Mouse (Mus musculus): Measurements from ENCODE around the gene Mcee. TPM values are rescaled to one million over a fixed set of nuclear protein-coding genes. Genes with fewer than 3 reads are reported as not detected.

The Mcee gene
- polyA plus RNA-seq, 1 experiment from 2014 or later, result 51.3 TPM

DNA sequence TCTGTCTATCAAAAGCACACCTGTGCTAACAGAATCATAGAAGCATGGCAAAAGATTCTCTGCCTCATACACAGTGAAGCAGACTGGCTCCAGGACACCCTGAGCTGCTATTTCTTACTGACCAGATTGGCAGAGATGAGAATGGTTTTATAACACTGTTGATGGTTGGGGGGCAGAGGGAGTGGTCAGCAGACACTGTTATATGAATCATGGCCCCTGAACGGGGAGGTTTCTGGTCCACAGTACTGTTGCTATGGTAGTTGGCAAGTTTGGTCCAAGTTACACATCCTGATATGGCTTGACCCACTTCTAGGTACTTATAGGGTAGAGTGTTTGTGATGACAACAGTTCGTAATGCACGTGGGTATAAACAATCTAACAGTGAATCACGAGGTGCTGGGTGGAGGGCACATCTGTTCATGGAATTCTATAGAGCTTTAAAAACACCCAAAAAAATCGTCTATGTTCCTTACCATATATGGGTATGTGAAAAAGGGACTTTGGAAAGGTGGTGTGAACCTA, 59.5 kb downstream of the Mcee start:
- no peaks in the 10 kb centered on the region for H3K36me3 ChIP-seq (ENCODE audit: control insufficient read depth, insufficient read depth)
- no peak overlapping the region for H3K27ac ChIP-seq (ENCODE audit: low read length)
- H3K9ac ChIP-seq (ENCODE audit: low read depth, low read length), result no peak overlapping the region
- no peak overlapping the region for H3K4me2 ChIP-seq (ENCODE audit: low read depth, low read length)
- WGBS (ENCODE audit: insufficient replicate concordance), result 56% methylated on average over 5 of the region's 5 CpGs
- H3K4me1 ChIP-seq (ENCODE audit: control insufficient read depth, low read depth, low read length), result no peaks in the 10 kb centered on the region
- H3K4me3 ChIP-seq (ENCODE audit: low read depth, low read length), result no peak overlapping the region
- no peaks in the 10 kb centered on the region for H3K9me3 ChIP-seq (replicated peaks; ENCODE audit: control insufficient read depth, low read length)
- H3K27me3 ChIP-seq (ENCODE audit: control insufficient read depth, insufficient read depth, low read depth, low read length), result no peaks in the 10 kb centered on the region
- ATAC-seq (ENCODE audit: low read depth), result no peak

DNA sequence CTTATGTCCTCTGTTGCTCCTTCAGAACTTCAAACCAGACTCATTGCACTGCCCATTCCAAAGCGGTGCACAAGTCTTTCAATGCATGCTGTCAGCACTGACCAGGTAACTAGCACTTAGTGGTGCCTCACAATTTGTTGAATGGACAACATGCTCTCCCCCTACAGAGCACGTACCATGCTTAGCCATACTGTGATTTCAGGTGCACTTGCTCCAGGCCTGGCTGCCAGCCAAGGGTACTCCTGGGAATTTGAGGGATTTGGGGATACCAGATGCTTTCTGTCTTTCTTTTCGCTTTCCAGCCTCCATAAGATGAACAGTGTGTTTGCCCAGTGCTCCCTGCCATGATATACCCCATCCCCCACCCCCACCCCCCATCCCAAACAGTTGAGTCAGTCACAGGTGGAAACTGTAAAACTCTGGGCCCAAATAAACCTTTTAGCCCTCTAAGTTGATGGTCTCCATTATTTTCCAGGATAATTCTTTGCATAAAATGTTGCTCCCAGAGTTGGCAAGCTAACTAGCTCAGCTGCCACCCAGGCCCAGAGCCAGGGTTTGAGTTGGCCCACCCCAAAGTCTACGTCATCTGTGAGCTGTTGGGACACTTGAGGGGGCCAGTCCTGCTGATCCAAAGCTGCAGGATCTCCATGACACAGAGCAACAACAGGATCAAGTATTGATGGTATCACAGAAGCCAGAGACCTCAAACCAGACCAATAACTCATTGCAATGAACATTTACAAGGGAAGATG, 60.2 kb downstream of the Mcee start:
- WGBS (ENCODE audit: insufficient replicate concordance), result 56% methylated on average over 4 of the region's 4 CpGs
- no peak overlapping the region for H3K4me2 ChIP-seq (ENCODE audit: low read depth, low read length)
- no peaks in the 10 kb centered on the region for H3K27me3 ChIP-seq (ENCODE audit: control insufficient read depth, insufficient read depth, low read depth, low read length)
- H3K4me1 ChIP-seq (ENCODE audit: control insufficient read depth, low read depth, low read length), result no peaks in the 10 kb centered on the region
- no peak overlapping the region for H3K27ac ChIP-seq (ENCODE audit: low read length)
- no peaks in the 10 kb centered on the region for H3K9me3 ChIP-seq (replicated peaks; ENCODE audit: control insufficient read depth, low read length)
- H3K4me3 ChIP-seq (ENCODE audit: low read depth, low read length), result no peak overlapping the region
- ATAC-seq (ENCODE audit: low read depth), result no peak
- no peaks in the 10 kb centered on the region for H3K36me3 ChIP-seq (ENCODE audit: control insufficient read depth, insufficient read depth)
- H3K9ac ChIP-seq (ENCODE audit: low read depth, low read length), result no peak overlapping the region

GRCm38 (mm10) chr7:64456176-64456575, 63.8 kb downstream of the Mcee start:
- no peaks in the 10 kb centered on the region for H3K36me3 ChIP-seq (ENCODE audit: control insufficient read depth, insufficient read depth)
- no peak for ATAC-seq (ENCODE audit: low read depth)
- no peak overlapping the region for H3K27ac ChIP-seq (ENCODE audit: low read length)
- no peaks in the 10 kb centered on the region for H3K4me1 ChIP-seq (ENCODE audit: control insufficient read depth, low read depth, low read length)
- H3K9ac ChIP-seq (ENCODE audit: low read depth, low read length), result no peak overlapping the region
- H3K27me3 ChIP-seq (ENCODE audit: control insufficient read depth, insufficient read depth, low read depth, low read length), result no peaks in the 10 kb centered on the region
- no peak overlapping the region for H3K4me2 ChIP-seq (ENCODE audit: low read depth, low read length)
- H3K4me3 ChIP-seq (ENCODE audit: low read depth, low read length), result no peak overlapping the region
- WGBS (ENCODE audit: insufficient replicate concordance), result 65% methylated on average over 4 of the region's 4 CpGs
- H3K9me3 ChIP-seq (replicated peaks; ENCODE audit: control insufficient read depth, low read length), result no peaks in the 10 kb centered on the region

DNA sequence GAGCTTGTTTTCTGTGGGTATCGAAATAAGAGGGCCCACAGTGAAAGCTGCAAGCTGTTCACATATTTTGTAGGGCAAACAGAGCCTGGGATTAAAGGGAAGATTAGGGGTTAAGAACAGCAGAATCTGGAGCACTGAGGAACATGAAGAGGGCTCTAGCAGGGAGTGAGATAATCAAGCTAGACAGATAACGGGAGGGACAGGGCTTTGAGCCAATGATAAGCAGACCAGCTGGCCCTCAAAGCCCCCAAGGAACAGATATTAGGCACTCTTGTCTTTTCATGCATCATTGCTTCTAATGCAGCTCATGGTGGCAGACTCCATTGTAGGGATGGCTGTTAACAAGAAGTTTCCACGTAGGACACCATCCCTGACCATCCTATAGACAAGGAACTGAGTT, 64.3 kb downstream of the Mcee start:
- 52% methylated on average over 3 of the region's 3 CpGs for WGBS (ENCODE audit: insufficient replicate concordance)
- no peaks in the 10 kb centered on the region for H3K27me3 ChIP-seq (ENCODE audit: control insufficient read depth, insufficient read depth, low read depth, low read length)
- H3K36me3 ChIP-seq (ENCODE audit: control insufficient read depth, insufficient read depth), result no peaks in the 10 kb centered on the region
- H3K4me2 ChIP-seq (ENCODE audit: low read depth, low read length), result no peak overlapping the region
- H3K9me3 ChIP-seq (replicated peaks; ENCODE audit: control insufficient read depth, low read length), result no peaks in the 10 kb centered on the region
- H3K27ac ChIP-seq (ENCODE audit: low read length), result no peak overlapping the region
- ATAC-seq (ENCODE audit: low read depth), result no peak
- no peak overlapping the region for H3K9ac ChIP-seq (ENCODE audit: low read depth, low read length)
- H3K4me3 ChIP-seq (ENCODE audit: low read depth, low read length), result no peak overlapping the region
- H3K4me1 ChIP-seq (ENCODE audit: control insufficient read depth, low read depth, low read length), result no peaks in the 10 kb centered on the region

- H3K4me2 ChIP-seq (ENCODE audit: low read depth, low read length), result no peak overlapping the region
- no peaks in the 10 kb centered on the region for H3K36me3 ChIP-seq (ENCODE audit: control insufficient read depth, insufficient read depth)
- no peaks in the 10 kb centered on the region for H3K27me3 ChIP-seq (ENCODE audit: control insufficient read depth, insufficient read depth, low read depth, low read length)
- ATAC-seq (ENCODE audit: low read depth), result no peak
- no peak overlapping the region for H3K4me3 ChIP-seq (ENCODE audit: low read depth, low read length)
- no peak overlapping the region for H3K27ac ChIP-seq (ENCODE audit: low read length)
- WGBS (ENCODE audit: insufficient replicate concordance), result 67% methylated on average over 2 of the region's 2 CpGs
- no peak overlapping the region for H3K9ac ChIP-seq (ENCODE audit: low read depth, low read length)
- H3K9me3 ChIP-seq (replicated peaks; ENCODE audit: control insufficient read depth, low read length), result no peaks in the 10 kb centered on the region
- H3K4me1 ChIP-seq (ENCODE audit: control insufficient read depth, low read depth, low read length), result no peaks in the 10 kb centered on the region
Measured at GRCm38 (mm10) chr7:64457811-64458210, 65.4 kb downstream of the Mcee start.

Other genes starting within 250 kb of the Mcee start
- not detected in 2 replicates for gene Trpm1, start 238.8 kb upstream of the Mcee start, polyA plus RNA-seq (2015; fragmentation: Nextera tagmentation; extraction: Ambion mirVana)
- gene Mtmr10, start 105.0 kb upstream of the Mcee start, polyA plus RNA-seq (2015; fragmentation: Nextera tagmentation; extraction: Ambion mirVana), result 4.7 and 5.7 TPM in 2 replicates
- gene Fan1, start 18.5 kb upstream of the Mcee start, polyA plus RNA-seq (2015; fragmentation: Nextera tagmentation; extraction: Ambion mirVana), result 1.3 and 1.5 TPM in 2 replicates
- gene Mphosph10, start 339 bp upstream of the Mcee start, polyA plus RNA-seq (2015; fragmentation: Nextera tagmentation; extraction: Ambion mirVana), result 15.1 and 16.6 TPM in 2 replicates
- gene Apba2, start 109.1 kb downstream of the Mcee start, polyA plus RNA-seq (2015; fragmentation: Nextera tagmentation; extraction: Ambion mirVana), result 0.12 and 0.20 TPM in 2 replicates